Mouse (Mus musculus) neural tube, embryonic 11.5 days (tissue): ENCODE results near the gene Tnpo1. TPM values are rescaled to one million over a fixed set of nuclear protein-coding genes. Genes with fewer than 3 reads are reported as not detected.

Experiments used
- ATAC-seq: fragments of 200-750 bp; cut with Nextera tagmentation; 2 replicates; pipeline ENCODE4 v1.8.0; 2017; ENCODE audit warnings: moderate number of reproducible peaks, mild to moderate bottlenecking, moderate TSS enrichment, moderate library complexity; ENCODE audit not compliant: insufficient read depth, low FRiP score, low TSS enrichment
- DNase-seq: peaks from one replicate; pipeline ENCODE4 v3.0.0-alpha.2; 2015; ENCODE audit warnings: low spot score
- H3K27ac ChIP-seq: fragments of 300-500 bp; sonication (generic); 2 replicates; pipeline ENCODE4 v1.5.1; 2014; ENCODE audit warnings: low read depth, mild to moderate bottlenecking, low read length
- H3K27me3 ChIP-seq: fragments of 300-500 bp; sonication (generic); 2 replicates; pipeline ENCODE4 v1.6.1; 2014; ENCODE audit warnings: mild to moderate bottlenecking, low read length, mixed read lengths; ENCODE audit not compliant: control insufficient read depth, insufficient read depth
- H3K36me3 ChIP-seq: fragments of 300-500 bp; sonication (generic); 2 replicates; pipeline ENCODE4 v1.6.1; 2014; ENCODE audit warnings: mild to moderate bottlenecking, low read length, moderate library complexity, mixed read lengths; ENCODE audit not compliant: control insufficient read depth, insufficient read depth
- H3K4me1 ChIP-seq: fragments of 300-500 bp; sonication (generic); 2 replicates; pipeline ENCODE4 v1.6.1; 2014; ENCODE audit warnings: low read length, mixed read lengths; ENCODE audit not compliant: control insufficient read depth, insufficient read depth
- H3K4me2 ChIP-seq: fragments of 300-500 bp; sonication (generic); 2 replicates; pipeline ENCODE4 v1.6.1; 2014; ENCODE audit warnings: low read depth, mild to moderate bottlenecking, moderate library complexity
- H3K4me3 ChIP-seq: fragments of 300-500 bp; sonication (generic); 2 replicates; pipeline ENCODE4 v1.5.1; 2014; ENCODE audit warnings: low read depth, low read length
- H3K9ac ChIP-seq: fragments of 300-500 bp; sonication (generic); 2 replicates; pipeline ENCODE4 v1.6.1; 2014; ENCODE audit warnings: mild to moderate bottlenecking, low read length
- H3K9me3 ChIP-seq: fragments of 300-500 bp; sonication (generic); 2 replicates; pipeline ENCODE4 v1.6.1; 2016; ENCODE audit warnings: low read length; ENCODE audit not compliant: control insufficient read depth
- WGBS: fragments of 180-500 bp; shearing (Covaris S2); extraction: QIAGEN DNeasy Blood & Tissue Kit; methylation state at CpG from one replicate; pipeline ENCODE4 v1.1.7; 2014; 5-methylcytosine and 5-hydroxymethylcytosine counted together
- polyA plus RNA-seq: library from polyadenylated mRNA; unstranded; fragments of >200 nt; fragmentation: Nextera tagmentation; extraction: Ambion mirVana; gene quantifications from 2 replicates; pipeline ENCODE4 v1.2.1, GENCODE M21; 2014

Gene Tnpo1
- polyA plus RNA-seq, 1 experiment from 2014 or later, result 67.8 TPM

DNA sequence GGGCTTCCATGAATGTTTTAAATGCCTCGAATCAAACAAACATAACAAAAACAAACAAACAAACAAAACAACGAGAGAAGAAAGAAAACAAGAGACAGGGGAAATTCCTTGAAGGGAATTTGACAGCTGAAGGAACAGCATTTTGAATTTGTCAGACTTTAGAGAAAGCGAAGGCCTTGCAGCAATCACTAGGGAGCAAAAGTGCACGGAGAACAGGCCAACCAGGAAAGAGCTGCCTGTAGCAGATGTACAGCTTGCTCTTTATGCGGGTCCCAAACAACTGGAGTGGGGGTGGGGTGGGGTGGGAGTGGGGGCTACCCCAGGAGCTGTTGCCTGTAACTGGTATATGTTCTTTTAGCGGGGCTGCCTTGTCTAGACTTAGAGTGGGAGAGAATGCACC lies 16.2 kb upstream of the Tnpo1 start:
- Histone ChIP-seq H3K36me3 (no peaks in the 10 kb centered on the region), H3K4me2 (no peak overlapping the region), H3K9me3 (no peaks in the 10 kb centered on the region), H3K9ac (no peak overlapping the region), H3K4me3 (no peak overlapping the region), H3K4me1 (no peaks in the 10 kb centered on the region), H3K27ac (no peak overlapping the region), H3K27me3 (no peaks in the 10 kb centered on the region)
- ATAC-seq (no peak), DNase-seq (no peak)
- 71% methylated on average over 6 of the region's 6 CpGs for WGBS

DNA sequence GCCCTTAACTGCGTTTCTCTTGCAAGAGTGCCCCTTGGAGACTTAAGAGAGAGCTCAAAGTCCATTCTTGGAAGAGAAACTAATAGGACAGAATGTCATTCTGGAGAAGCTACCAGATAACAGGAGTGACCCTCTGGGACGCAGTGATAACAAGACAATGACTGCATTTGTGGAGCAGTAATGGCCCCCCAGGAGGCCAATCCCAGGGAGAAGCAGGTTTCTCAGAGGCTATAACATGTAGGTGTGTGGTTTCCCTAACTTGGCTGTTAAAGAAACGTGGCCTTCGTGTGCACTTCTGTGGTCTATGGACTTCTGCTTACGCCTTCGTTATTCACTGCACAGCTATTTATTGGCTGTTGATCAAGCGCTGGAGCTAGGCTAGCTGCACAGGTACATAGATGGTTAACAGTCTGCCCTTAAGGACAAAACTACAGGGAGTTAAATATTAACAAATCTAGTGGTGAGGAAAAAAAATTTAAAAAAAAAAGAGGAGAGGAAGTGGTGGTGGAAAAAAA lies 15.7 kb upstream of the Tnpo1 start:
- Histone ChIP-seq H3K36me3 (no peaks in the 10 kb centered on the region), H3K4me2 (no peak overlapping the region), H3K9ac (no peak overlapping the region), H3K27ac (no peak overlapping the region), H3K9me3 (no peaks in the 10 kb centered on the region), H3K4me3 (no peak overlapping the region), H3K27me3 (no peaks in the 10 kb centered on the region), H3K4me1 (no peaks in the 10 kb centered on the region)
- WGBS, result 78% methylated on average over 7 of the region's 7 CpGs
- ATAC-seq, result no peak
- DNase-seq, result no peak

DNA sequence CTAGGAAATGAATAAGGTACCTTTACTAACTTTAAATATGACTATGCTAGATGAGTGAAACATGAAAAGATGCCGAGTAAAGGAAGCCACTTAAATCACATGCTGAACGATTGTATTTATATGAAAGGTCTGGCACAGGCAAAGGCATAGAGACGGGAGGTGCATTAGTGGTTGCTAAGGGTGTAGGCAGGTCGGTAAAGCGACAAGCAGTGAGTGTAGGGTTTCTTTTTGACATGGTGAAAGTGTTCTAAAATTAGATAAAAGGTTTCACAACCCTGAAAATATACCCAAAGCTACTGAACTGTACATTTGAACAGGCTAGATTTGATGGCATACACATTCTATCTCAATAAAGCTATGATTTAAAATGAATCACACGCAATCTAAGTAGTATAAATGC lies 10.9 kb upstream of the Tnpo1 start:
- H3K27me3 ChIP-seq, result no peaks in the 10 kb centered on the region
- no peak overlapping the region for H3K4me2 ChIP-seq
- no peaks in the 10 kb centered on the region for H3K4me1 ChIP-seq
- no peaks in the 10 kb centered on the region for H3K36me3 ChIP-seq
- H3K4me3 ChIP-seq, result no peak overlapping the region
- H3K9me3 ChIP-seq, result no peaks in the 10 kb centered on the region
- no peak for DNase-seq
- H3K9ac ChIP-seq, result no peak overlapping the region
- 88% methylated on average over 6 of the region's 6 CpGs for WGBS
- ATAC-seq, result no peak
- H3K27ac ChIP-seq, result no peak overlapping the region

DNA sequence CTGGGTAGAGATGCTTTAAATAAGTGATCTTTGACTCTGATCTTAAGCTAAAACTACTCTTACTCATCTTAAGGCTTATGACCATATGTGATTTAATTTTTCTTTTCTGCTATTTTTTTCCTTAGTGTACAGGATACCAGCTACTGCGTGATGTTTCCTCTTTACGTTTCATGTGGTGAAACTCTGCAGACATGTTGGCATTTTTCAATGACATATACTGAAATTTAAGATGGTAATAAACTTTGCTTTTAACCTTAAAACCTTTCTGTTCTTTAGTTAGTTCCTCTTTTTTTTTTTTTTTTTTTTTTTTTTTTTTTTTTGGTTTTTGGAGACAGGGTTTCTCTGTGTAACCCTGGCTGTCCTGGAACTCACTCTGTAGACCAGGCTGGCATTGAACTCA lies 2.7 kb upstream of the Tnpo1 start:
- ATAC-seq (no peak), DNase-seq (no peak)
- H3K9me3 ChIP-seq, result no peaks in the 10 kb centered on the region
- 98% methylated on average over 2 of the region's 2 CpGs for WGBS
- H3K27ac ChIP-seq, result no peak overlapping the region
- peaks cover 3% of the 10 kb centered on the region; the same call in 1 of the 2 replicates for H3K4me1 ChIP-seq
- H3K4me2 ChIP-seq, result no peak overlapping the region
- no peak overlapping the region for H3K4me3 ChIP-seq
- H3K36me3 ChIP-seq, result no peaks in the 10 kb centered on the region
- H3K9ac ChIP-seq, result no peak overlapping the region
- H3K27me3 ChIP-seq, result no peaks in the 10 kb centered on the region

DNA sequence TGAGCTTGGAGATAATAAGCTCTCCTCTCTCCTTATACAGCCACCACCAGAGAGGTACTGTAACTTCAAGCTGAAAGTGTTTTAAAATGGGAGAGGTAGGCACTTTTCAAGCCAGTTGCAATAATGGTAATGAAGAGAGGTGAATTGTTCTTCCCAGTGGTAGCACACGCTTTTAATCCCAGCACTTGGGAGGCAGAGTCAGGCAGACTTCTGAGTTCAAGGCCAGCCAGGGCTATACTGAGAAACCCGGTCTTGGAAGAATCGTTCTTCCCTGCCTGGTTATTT lies 716 bp upstream of the Tnpo1 start:
- Histone ChIP-seq H3K9me3 (no peaks in the 10 kb centered on the region), H3K4me2 (peak overlapping the region; percentile 70), H3K9ac (peak overlapping the region; percentile 100), H3K4me3 (peak overlapping the region; percentile 98), H3K4me1 (peaks cover 3% of the 10 kb centered on the region; the same call in 1 of the 2 replicates), H3K27me3 (no peaks in the 10 kb centered on the region), H3K27ac (peak overlapping the region; percentile 95; the same call in 1 of the 2 replicates), H3K36me3 (peaks cover 4% of the 10 kb centered on the region)
- DNase-seq, result no peak
- no peak for ATAC-seq
- 82% methylated on average over 3 of the region's 3 CpGs for WGBS

DNA sequence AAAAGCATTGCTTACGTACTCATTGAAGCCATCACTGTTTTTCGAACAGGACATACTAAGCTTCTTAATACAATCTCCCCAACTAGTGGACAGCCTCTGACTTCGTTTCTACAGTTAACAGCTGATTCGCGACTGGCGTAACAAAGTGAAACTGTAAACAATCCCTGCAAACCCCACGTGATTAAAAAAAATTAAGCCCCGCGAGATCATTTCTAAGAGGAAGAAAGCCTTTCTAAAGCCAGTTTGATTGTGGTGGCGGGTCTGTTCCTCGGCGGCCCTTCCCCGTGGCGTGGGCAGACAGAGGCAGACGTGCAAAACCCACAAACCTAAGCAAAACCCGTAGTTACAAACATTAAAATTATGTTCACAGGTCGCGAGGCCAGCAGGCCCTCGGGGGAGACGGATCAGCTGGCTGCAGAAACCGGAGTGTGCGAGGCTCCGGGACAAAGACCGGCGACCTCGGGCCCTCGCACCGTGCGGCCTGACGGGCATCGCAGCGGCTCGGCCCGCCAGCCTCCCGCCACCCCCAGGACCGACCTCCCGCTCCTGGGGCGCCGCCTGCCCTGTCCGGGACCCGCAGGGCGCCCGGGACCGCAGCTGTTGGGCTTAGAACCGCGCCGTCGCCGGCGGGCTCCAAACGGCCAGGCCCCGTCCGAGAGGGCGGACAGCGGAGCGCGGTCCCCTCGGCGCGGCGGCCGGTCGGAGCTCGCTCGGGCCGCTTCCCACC lies 535 bp downstream of the Tnpo1 start:
- Histone ChIP-seq H3K4me3 (peak overlapping the region; percentile 98), H3K9ac (peak overlapping the region; percentile 100), H3K27ac (peak overlapping the region; percentile 95), H3K4me1 (peaks cover 3% of the 10 kb centered on the region; the same call in 1 of the 2 replicates), H3K36me3 (peaks cover 9% of the 10 kb centered on the region), H3K9me3 (no peaks in the 10 kb centered on the region), H3K27me3 (no peaks in the 10 kb centered on the region), H3K4me2 (peak overlapping the region; percentile 70)
- no peak; the same call in 1 of the 2 replicates for ATAC-seq
- DNase-seq, result no peak
- WGBS, result under 1% methylated on average over 48 of the region's 66 CpGs

DNA sequence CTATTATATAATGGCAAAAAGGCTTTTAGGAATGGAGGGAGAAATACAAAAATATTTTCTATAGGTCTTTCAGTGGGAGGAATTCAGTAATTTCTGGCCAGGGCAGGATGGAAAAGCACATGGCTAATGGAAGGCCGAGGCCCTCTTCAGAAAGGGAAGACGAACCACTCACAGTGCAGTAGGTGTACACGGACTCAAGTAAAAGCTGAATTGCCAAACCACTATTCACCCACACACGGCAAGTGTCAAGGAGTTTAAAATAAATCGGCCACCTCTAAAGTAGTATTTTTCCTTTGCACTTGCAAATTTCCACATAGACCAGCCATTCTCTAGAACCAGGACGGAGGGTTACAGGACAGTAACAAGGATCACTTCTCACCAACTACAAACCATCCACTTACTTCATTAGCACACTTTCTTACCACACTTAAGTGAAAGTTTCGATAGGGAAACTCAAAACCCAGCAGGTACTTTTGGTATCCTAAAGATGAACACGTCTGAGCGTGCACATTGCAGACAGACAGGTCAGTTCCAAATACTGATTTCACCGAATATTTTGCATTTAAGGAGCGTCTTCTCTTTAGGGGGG lies 1.2 kb downstream of the Tnpo1 start:
- H3K27me3 ChIP-seq, result no peaks in the 10 kb centered on the region
- peak overlapping the region; percentile 70 for H3K4me2 ChIP-seq
- WGBS, result 23% methylated on average over 11 of the region's 11 CpGs
- no peaks in the 10 kb centered on the region for H3K9me3 ChIP-seq
- ATAC-seq, result no peak
- peak overlapping the region; percentile 100 for H3K9ac ChIP-seq
- H3K36me3 ChIP-seq, result peaks cover 9% of the 10 kb centered on the region
- peaks cover 3% of the 10 kb centered on the region; the same call in 1 of the 2 replicates for H3K4me1 ChIP-seq
- peak; percentile 24 for DNase-seq
- H3K27ac ChIP-seq, result peak overlapping the region; percentile 95; the same call in 1 of the 2 replicates
- peak overlapping the region; percentile 98 for H3K4me3 ChIP-seq

DNA sequence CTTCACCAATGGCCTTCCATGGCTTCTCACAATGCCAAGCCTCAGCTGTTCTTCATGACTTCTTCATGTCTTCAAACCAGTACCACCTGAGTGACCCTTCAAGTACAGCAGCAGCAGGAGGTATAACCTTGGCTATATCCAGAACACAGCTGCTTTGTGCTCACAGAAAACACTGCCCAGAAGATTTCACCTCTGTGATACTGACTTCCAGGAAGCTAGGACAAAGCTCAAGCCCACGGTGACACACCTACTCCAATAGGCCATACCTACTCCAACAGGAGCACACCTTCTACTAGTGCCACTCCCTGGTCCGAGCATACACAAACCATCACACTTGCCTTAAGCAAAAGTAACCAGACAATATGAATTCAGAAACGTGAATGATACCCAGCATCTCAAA lies 3.4 kb downstream of the Tnpo1 start:
- H3K36me3 ChIP-seq, result peaks cover 11% of the 10 kb centered on the region
- peaks cover 6% of the 10 kb centered on the region for H3K4me1 ChIP-seq
- no peaks in the 10 kb centered on the region for H3K9me3 ChIP-seq
- H3K9ac ChIP-seq, result no peak overlapping the region
- no peak overlapping the region for H3K27ac ChIP-seq
- ATAC-seq (no peak), DNase-seq (no peak)
- 90% methylated on average over 3 of the region's 3 CpGs for WGBS
- no peak overlapping the region for H3K4me3 ChIP-seq
- H3K27me3 ChIP-seq, result no peaks in the 10 kb centered on the region
- no peak overlapping the region for H3K4me2 ChIP-seq

DNA sequence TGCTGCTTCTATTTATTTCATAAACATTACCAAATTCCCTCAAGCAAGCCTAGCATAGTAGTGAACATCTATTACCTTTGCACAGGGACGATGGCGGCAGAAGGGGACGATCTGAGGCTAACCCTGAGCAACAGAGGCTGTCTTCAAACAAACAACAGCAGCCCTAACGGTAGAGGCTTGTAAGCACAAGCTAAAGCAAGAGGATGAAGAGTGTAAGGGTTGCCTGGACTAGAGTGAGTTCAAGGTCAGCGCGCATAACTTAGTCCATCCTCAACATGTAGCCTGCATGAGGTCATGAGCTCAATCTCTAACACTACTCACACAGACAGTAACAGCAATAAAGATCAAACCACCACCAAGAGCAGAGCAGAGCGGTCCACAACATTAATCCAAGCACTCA lies 4.9 kb downstream of the Tnpo1 start:
- no peak for DNase-seq
- H3K9ac ChIP-seq, result no peak overlapping the region
- no peak overlapping the region for H3K4me3 ChIP-seq
- no peak overlapping the region for H3K4me2 ChIP-seq
- WGBS, result 94% methylated on average over 7 of the region's 7 CpGs
- peaks cover 6% of the 10 kb centered on the region for H3K4me1 ChIP-seq
- no peaks in the 10 kb centered on the region for H3K27me3 ChIP-seq
- no peak for ATAC-seq
- peaks cover 11% of the 10 kb centered on the region for H3K36me3 ChIP-seq
- H3K9me3 ChIP-seq, result no peaks in the 10 kb centered on the region
- no peak overlapping the region for H3K27ac ChIP-seq
